Comparison of ENCODE assay signal across 18 mouse cellular contexts in the genomic region with DNA sequence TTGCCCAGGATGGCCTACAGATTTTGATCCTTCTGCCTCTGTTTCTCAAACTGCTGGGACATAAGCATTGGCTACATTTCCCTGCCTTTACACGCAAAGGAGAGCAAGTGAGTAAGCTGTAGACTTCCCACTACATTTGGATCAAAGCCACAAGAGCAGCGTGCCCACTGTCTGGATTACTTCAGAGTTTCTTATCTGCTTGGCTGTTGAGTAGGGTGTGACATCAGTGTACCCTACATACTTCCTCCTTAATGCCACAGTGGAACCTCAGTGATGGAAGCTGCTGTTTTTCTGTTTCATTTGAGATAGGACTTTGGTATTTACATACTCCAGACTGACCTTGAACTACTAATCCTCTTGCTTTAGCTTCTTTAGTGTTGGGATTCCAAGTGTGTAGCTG. TPM values are rescaled to one million over a fixed set of nuclear protein-coding genes. Genes with fewer than 3 reads are reported as not detected.
DNase-seq lines count a peak whose midpoint lies in the region; ATAC-seq lines count a peak whose summit lies in the region.
"Had no signal": no experiment of that assay in that cellular context is flagged by ENCODE, and none has a peak within 500 bp of the region (broad histone marks: within the 10 kb centered on the region; RNA-seq: fewer than 3 reads in every experiment).

No protein-coding gene starts in this region.

- peaks cover 8% of the 10 kb centered on the region; the same call in 1 of the 2 replicates for H3K36me3 ChIP-seq in intestine, embryonic 15.5 days
- H3K36me3 ChIP-seq in midbrain, embryonic 16.5 days (ENCODE audit: control insufficient read depth, insufficient read depth, low read length), result peaks cover 21% of the 10 kb centered on the region

- DNase-seq in layer of hippocampus, adult 9-11 months, result peak; percentile 20
- DNase-seq in layer of hippocampus, adult 9-10 months (ENCODE audit: low spot score), result no peak
- DNase-seq: cerebellum, adult 2 months; embryo, embryonic 11 days; forebrain, postnatal 0 days; gastrocnemius, postnatal 10 days; kidney, postnatal 10 days; layer of hippocampus, postnatal 36 days; right cerebral cortex, postnatal 25 days had no signal

- H3K27me3 ChIP-seq in intestine, embryonic 15.5 days (replicated peaks), result no peaks in the 10 kb centered on the region
- H3K27me3 ChIP-seq in midbrain, embryonic 16.5 days (ENCODE audit: control insufficient read depth, insufficient read depth, low read depth, low read length), result no peaks in the 10 kb centered on the region
- H3K27me3 ChIP-seq: hindbrain, embryonic 15.5 days; lung, embryonic 15.5 days; midbrain, embryonic 12.5 days; Patski had no signal

- peak; percentile 97 for ATAC-seq in common myeloid progenitor, adult 5-6 weeks (replicated peaks; ENCODE audit: low read depth, poor library complexity, severe bottlenecking)
- peak; percentile 71 for ATAC-seq in intestine, embryonic 15.5 days
- peak; percentile 96 for ATAC-seq in megakaryocyte progenitor cell, adult 5-6 weeks (replicated peaks; ENCODE audit: poor library complexity)
- no peak for ATAC-seq in erythroid progenitor cell, adult 5-6 weeks (replicated peaks; ENCODE audit: low FRiP score, poor library complexity, severe bottlenecking)
- ATAC-seq in midbrain, embryonic 16.5 days, result no peak
- ATAC-seq: forebrain, postnatal 0 days; Patski had no signal

- H3K9ac ChIP-seq in intestine, embryonic 15.5 days, result no peak overlapping the region
- H3K9ac ChIP-seq in midbrain, embryonic 16.5 days (ENCODE audit: low read depth, low read length), result no peak overlapping the region
- H3K9ac ChIP-seq: forebrain, postnatal 0 days; hindbrain, embryonic 15.5 days; lung, embryonic 15.5 days; midbrain, embryonic 12.5 days had no signal

- peak overlapping the region; percentile 44; the same call in 1 of the 2 replicates for H3K27ac ChIP-seq in intestine, embryonic 15.5 days
- no peak overlapping the region for H3K27ac ChIP-seq in midbrain, embryonic 16.5 days (ENCODE audit: low read length)
- H3K27ac ChIP-seq: hindbrain, embryonic 15.5 days; lung, embryonic 15.5 days; midbrain, embryonic 12.5 days had no signal

- no peak overlapping the region for H3K4me2 ChIP-seq in intestine, embryonic 15.5 days (replicated peaks)
- no peak overlapping the region for H3K4me2 ChIP-seq in midbrain, embryonic 16.5 days (ENCODE audit: low read length)
- H3K4me2 ChIP-seq: hindbrain, embryonic 15.5 days; lung, embryonic 15.5 days; midbrain, embryonic 12.5 days had no signal

- H3K4me3 ChIP-seq in intestine, embryonic 15.5 days (replicated peaks), result no peak overlapping the region
- no peak overlapping the region for H3K4me3 ChIP-seq in midbrain, embryonic 16.5 days (ENCODE audit: low read depth, low read length)
- H3K4me3 ChIP-seq: hindbrain, embryonic 15.5 days; lung, embryonic 15.5 days; midbrain, embryonic 12.5 days had no signal

- H3K4me1 ChIP-seq in intestine, embryonic 15.5 days (replicated peaks), result 0 out of 2 replicates have a peak, but pooled peaks cover 5% of the 10 kb centered on the region
- H3K4me1 ChIP-seq in midbrain, embryonic 16.5 days (ENCODE audit: control insufficient read depth, insufficient read depth, low read length), result no peaks in the 10 kb centered on the region
- H3K4me1 ChIP-seq: hindbrain, embryonic 15.5 days; lung, embryonic 15.5 days; midbrain, embryonic 12.5 days had no signal

- H3K9me3 ChIP-seq in intestine, embryonic 15.5 days, result no peaks in the 10 kb centered on the region
- no peaks in the 10 kb centered on the region for H3K9me3 ChIP-seq in midbrain, embryonic 16.5 days (replicated peaks; ENCODE audit: control insufficient read depth, low read length, poor library complexity, severe bottlenecking)
- H3K9me3 ChIP-seq: hindbrain, embryonic 15.5 days; lung, embryonic 15.5 days; midbrain, embryonic 12.5 days had no signal

- WGBS in intestine, embryonic 15.5 days, result 58% methylated on average over 2 of the region's 2 CpGs
- WGBS in midbrain, embryonic 16.5 days, result 93% methylated on average over 2 of the region's 2 CpGs

RNA-seq across cellular contexts. Expression of gene Ubfd1, which starts 20.2 kb away (rescaled TPM):
- total RNA-seq in common myeloid progenitor, adult 5-6 weeks (2017), result 31.3 and 38.4 TPM in 2 replicates
- 55.2 and 58.7 TPM in 2 replicates for polyA plus RNA-seq in intestine, embryonic 15.5 days (2015; fragmentation: Nextera tagmentation; extraction: Ambion mirVana)
- total RNA-seq in megakaryocyte progenitor cell, adult 5-6 weeks (2015), result 36.5 and 37.1 TPM in 2 replicates
- total RNA-seq in megakaryocyte progenitor cell, adult 5-6 weeks (2017), result 30.7 and 35.9 TPM in 2 replicates
- 11.2 and 13.0 TPM in 2 replicates for total RNA-seq in erythroid progenitor cell, adult 5-6 weeks (2015; ENCODE audit: low replicate concordance)
- 1.7 and 10.4 TPM in 2 replicates for total RNA-seq in erythroid progenitor cell, adult 5-6 weeks (2017; ENCODE audit: low replicate concordance)
- polyA plus RNA-seq in midbrain, embryonic 16.5 days (2015; fragmentation: Nextera tagmentation; extraction: Ambion mirVana), result 75.7 and 81.6 TPM in 2 replicates

RNA-seq across cellular contexts. Expression of gene Ears2, which starts 20.2 kb away (rescaled TPM):
- 5.1 and 9.6 TPM in 2 replicates for total RNA-seq in common myeloid progenitor, adult 5-6 weeks (2017)
- polyA plus RNA-seq in intestine, embryonic 15.5 days (2015; fragmentation: Nextera tagmentation; extraction: Ambion mirVana), result 21.4 and 22.3 TPM in 2 replicates
- 4.1 and 5.7 TPM in 2 replicates for total RNA-seq in megakaryocyte progenitor cell, adult 5-6 weeks (2015)
- total RNA-seq in megakaryocyte progenitor cell, adult 5-6 weeks (2017), result 6.6 and 7.7 TPM in 2 replicates
- 0.72 TPM in 1 of 2 replicates, not detected in the other for total RNA-seq in erythroid progenitor cell, adult 5-6 weeks (2015; ENCODE audit: low replicate concordance)
- total RNA-seq in erythroid progenitor cell, adult 5-6 weeks (2017; ENCODE audit: low replicate concordance), result 0.15 and 0.90 TPM in 2 replicates
- polyA plus RNA-seq in midbrain, embryonic 16.5 days (2015; fragmentation: Nextera tagmentation; extraction: Ambion mirVana), result 8.9 and 9.4 TPM in 2 replicates

RNA-seq across cellular contexts. Expression of gene Gga2, which starts 25.8 kb away (rescaled TPM):
- total RNA-seq in common myeloid progenitor, adult 5-6 weeks (2017), result 15.4 and 16.4 TPM in 2 replicates
- 121 and 123 TPM in 2 replicates for polyA plus RNA-seq in intestine, embryonic 15.5 days (2015; fragmentation: Nextera tagmentation; extraction: Ambion mirVana)
- total RNA-seq in megakaryocyte progenitor cell, adult 5-6 weeks (2015), result 17.1 and 20.0 TPM in 2 replicates
- total RNA-seq in megakaryocyte progenitor cell, adult 5-6 weeks (2017), result 19.7 and 21.4 TPM in 2 replicates
- total RNA-seq in erythroid progenitor cell, adult 5-6 weeks (2015; ENCODE audit: low replicate concordance), result 6.3 and 7.6 TPM in 2 replicates
- 4.9 and 7.2 TPM in 2 replicates for total RNA-seq in erythroid progenitor cell, adult 5-6 weeks (2017; ENCODE audit: low replicate concordance)
- 50.5 and 58.6 TPM in 2 replicates for polyA plus RNA-seq in midbrain, embryonic 16.5 days (2015; fragmentation: Nextera tagmentation; extraction: Ambion mirVana)

RNA-seq across cellular contexts. Expression of gene Ndufab1, which starts 54.9 kb away (rescaled TPM):
- 45.1 and 129 TPM in 2 replicates for total RNA-seq in common myeloid progenitor, adult 5-6 weeks (2017)
- 907 and 931 TPM in 2 replicates for polyA plus RNA-seq in intestine, embryonic 15.5 days (2015; fragmentation: Nextera tagmentation; extraction: Ambion mirVana)
- total RNA-seq in megakaryocyte progenitor cell, adult 5-6 weeks (2015), result 277 and 282 TPM in 2 replicates
- 77.0 and 77.4 TPM in 2 replicates for total RNA-seq in megakaryocyte progenitor cell, adult 5-6 weeks (2017)
- 88.7 and 168 TPM in 2 replicates for total RNA-seq in erythroid progenitor cell, adult 5-6 weeks (2015; ENCODE audit: low replicate concordance)
- 19.6 and 45.8 TPM in 2 replicates for total RNA-seq in erythroid progenitor cell, adult 5-6 weeks (2017; ENCODE audit: low replicate concordance)
- 582 and 601 TPM in 2 replicates for polyA plus RNA-seq in midbrain, embryonic 16.5 days (2015; fragmentation: Nextera tagmentation; extraction: Ambion mirVana)

Comparison
In these comparisons a context has a peak if more than half of its experiments do, and no peak if none do; other contexts are left out.
1. ATAC-seq: peak in common myeloid progenitor, adult 5-6 weeks (single experiment), intestine, embryonic 15.5 days (single experiment) and megakaryocyte progenitor cell, adult 5-6 weeks (single experiment); none in erythroid progenitor cell, adult 5-6 weeks (single experiment) and midbrain, embryonic 16.5 days (single experiment).